Mouse (Mus musculus): Measurements from ENCODE around the gene Pros1.

DNA sequence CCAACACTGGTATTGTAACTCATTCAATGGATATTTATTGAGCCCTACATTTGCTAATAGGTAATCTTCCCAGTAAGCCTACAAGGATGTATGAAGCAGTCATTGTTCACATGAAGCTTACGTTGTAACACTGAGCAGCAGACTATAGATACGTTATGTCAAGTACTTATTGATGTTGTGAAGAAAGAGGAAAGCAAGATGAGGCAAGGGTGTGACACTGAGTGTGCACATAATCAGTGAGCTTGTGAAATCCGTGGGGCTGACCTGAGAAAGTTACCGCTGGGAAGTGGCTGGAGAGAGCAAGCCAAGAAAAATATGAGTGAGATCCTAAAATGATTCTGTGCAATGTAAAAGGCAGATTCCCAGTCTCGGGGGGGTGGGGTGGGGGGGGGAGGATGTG is 61.4 kb downstream of the Pros1 start:
- no peak for TF ChIP-seq CHD2 (IDR thresholded peaks at IDR 0.05; ENCODE audit: low read depth, low read length)
- no peak for TF ChIP-seq HCFC1 (IDR thresholded peaks at IDR 0.05; ENCODE audit: borderline replicate concordance, insufficient read depth, low read length)
